Mouse (Mus musculus) midbrain, embryonic 16.5 days (tissue): ENCODE results near the gene Gsx1. TPM values are rescaled to one million over a fixed set of nuclear protein-coding genes. Genes with fewer than 3 reads are reported as not detected.

Experiments used
- ATAC-seq: fragments of 200-750 bp; cut with Nextera tagmentation; 2 replicates; pipeline ENCODE4 v1.8.0; 2017; ENCODE audit warnings: moderate TSS enrichment
- H3K27ac ChIP-seq: fragments of 300-500 bp; sonication (generic); 2 replicates; pipeline ENCODE4 v1.5.1; 2014; ENCODE audit warnings: mild to moderate bottlenecking, low read length, mixed read lengths
- H3K27me3 ChIP-seq: fragments of 300-500 bp; sonication (generic); 2 replicates; pipeline ENCODE4 v1.6.1; 2014; ENCODE audit warnings: low read depth, low read length, mixed read lengths; ENCODE audit not compliant: control insufficient read depth, insufficient read depth
- H3K36me3 ChIP-seq: fragments of 300-500 bp; sonication (generic); 2 replicates; pipeline ENCODE4 v1.6.1; 2014; ENCODE audit warnings: mild to moderate bottlenecking, low read length, moderate library complexity, mixed read lengths; ENCODE audit not compliant: control insufficient read depth, insufficient read depth
- H3K4me1 ChIP-seq: fragments of 300-500 bp; sonication (generic); 2 replicates; pipeline ENCODE4 v1.6.1; 2014; ENCODE audit warnings: mild to moderate bottlenecking, low read length, mixed read lengths; ENCODE audit not compliant: control insufficient read depth, insufficient read depth
- H3K4me2 ChIP-seq: fragments of 300-500 bp; sonication (generic); 2 replicates; pipeline ENCODE4 v1.6.1; 2014; ENCODE audit warnings: mild to moderate bottlenecking, low read length, mixed read lengths
- H3K4me3 ChIP-seq: fragments of 300-500 bp; sonication (generic); 2 replicates; pipeline ENCODE4 v1.5.1; 2014; ENCODE audit warnings: low read depth, mild to moderate bottlenecking, low read length, moderate library complexity, mixed read lengths
- H3K9ac ChIP-seq: fragments of 300-500 bp; sonication (generic); 2 replicates; pipeline ENCODE4 v1.6.1; 2014; ENCODE audit warnings: low read depth, low read length, mixed read lengths
- H3K9me3 ChIP-seq: fragments of 300-500 bp; sonication (generic); replicated peaks from 2 replicates; pipeline ENCODE4 v1.6.1; 2014; ENCODE audit warnings: mild to moderate bottlenecking, low read length, mixed read lengths; ENCODE audit not compliant: control insufficient read depth, poor library complexity, severe bottlenecking
- WGBS: fragments of 180-500 bp; shearing (Covaris S2); extraction: QIAGEN DNeasy Blood & Tissue Kit; methylation state at CpG from one replicate; pipeline ENCODE4 v1.1.7; 2014; 5-methylcytosine and 5-hydroxymethylcytosine counted together
- polyA plus RNA-seq: library from polyadenylated mRNA; unstranded; fragments of >200 nt; fragmentation: Nextera tagmentation; extraction: Ambion mirVana; gene quantifications from 2 replicates; pipeline ENCODE4 v1.2.1, GENCODE M21; 2015

Gsx1 gene
- polyA plus RNA-seq, 1 experiment from 2014 or later = 2.2 TPM

- Histone ChIP-seq H3K27ac (no peak overlapping the region), H3K27me3 (peaks cover 67% of the 10 kb centered on the region), H3K4me3 (no peak overlapping the region), H3K9me3 (no peaks in the 10 kb centered on the region), H3K36me3 (no peaks in the 10 kb centered on the region), H3K4me2 (0 out of 2 replicates have a peak overlapping the region, but pooled peaks have one; percentile 9), H3K9ac (no peak overlapping the region), H3K4me1 (peaks cover 26% of the 10 kb centered on the region)
- no peak for ATAC-seq
- WGBS = 3% methylated on average over 7 of the region's 7 CpGs
These were observed 2.4 kb downstream of the Gsx1 start for GRCm38 (mm10) chr5:147190885-147191284.

- no peak overlapping the region for H3K27ac ChIP-seq
- no peak overlapping the region for H3K4me2 ChIP-seq
- no peak overlapping the region for H3K4me3 ChIP-seq
- no peaks in the 10 kb centered on the region for H3K9me3 ChIP-seq
- H3K9ac ChIP-seq = no peak overlapping the region
- peaks cover 73% of the 10 kb centered on the region for H3K27me3 ChIP-seq
- 4% methylated on average over 24 of the region's 24 CpGs for WGBS
- no peak for ATAC-seq
- peaks cover 20% of the 10 kb centered on the region for H3K4me1 ChIP-seq
- H3K36me3 ChIP-seq = no peaks in the 10 kb centered on the region
These were observed 3.5 kb downstream of the Gsx1 start for GRCm38 (mm10) chr5:147191801-147192575.

- Histone ChIP-seq H3K4me1 (peaks cover 15% of the 10 kb centered on the region), H3K9ac (no peak overlapping the region), H3K27ac (no peak overlapping the region), H3K9me3 (no peaks in the 10 kb centered on the region), H3K36me3 (no peaks in the 10 kb centered on the region), H3K4me2 (no peak overlapping the region), H3K4me3 (no peak overlapping the region), H3K27me3 (peaks cover 78% of the 10 kb centered on the region)
- ATAC-seq = no peak
- WGBS = 2% methylated on average over 9 of the region's 9 CpGs
These were observed 4.1 kb downstream of the Gsx1 start for GRCm38 (mm10) chr5:147192576-147192960.

- peaks cover 9% of the 10 kb centered on the region for H3K4me1 ChIP-seq
- H3K4me3 ChIP-seq = no peak overlapping the region
- H3K27ac ChIP-seq = no peak overlapping the region
- H3K36me3 ChIP-seq = no peaks in the 10 kb centered on the region
- H3K27me3 ChIP-seq = no peaks in the 10 kb centered on the region
- WGBS = 6% methylated on average over 6 of the region's 6 CpGs
- 0 out of 2 replicates have a peak overlapping the region, but pooled peaks have one; percentile 19 for H3K4me2 ChIP-seq
- no peaks in the 10 kb centered on the region; the same call in 1 of the 2 replicates for H3K9me3 ChIP-seq
- H3K9ac ChIP-seq = no peak overlapping the region
- ATAC-seq = no peak
These were observed 16.4 kb downstream of the Gsx1 start for GRCm38 (mm10) chr5:147204905-147205304.

DNA sequence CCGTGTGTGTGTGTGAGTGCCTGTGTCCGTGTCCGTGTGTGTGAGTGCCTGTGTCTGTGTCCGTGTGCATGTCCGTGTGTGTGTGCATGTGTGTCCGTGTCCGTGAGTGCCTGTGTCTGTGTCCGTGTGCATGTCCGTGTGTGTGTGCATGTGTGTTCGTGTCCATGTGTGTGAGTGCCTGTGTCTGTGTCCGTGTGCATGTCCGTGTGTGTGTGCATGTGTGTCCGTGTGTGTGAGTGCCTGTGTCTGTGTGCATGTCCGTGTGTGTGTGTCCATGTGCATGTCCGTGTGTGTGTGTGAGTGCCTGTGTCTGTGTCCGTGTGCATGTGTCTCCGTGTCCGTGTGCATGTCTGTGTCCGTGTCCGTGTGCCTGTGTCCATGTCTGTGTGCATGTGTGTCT, 19.4 kb downstream of the Gsx1 start:
- Histone ChIP-seq H3K36me3 (no peaks in the 10 kb centered on the region), H3K4me2 (no peak overlapping the region), H3K27ac (no peak overlapping the region), H3K4me1 (peaks cover 9% of the 10 kb centered on the region), H3K9ac (no peak overlapping the region), H3K27me3 (no peaks in the 10 kb centered on the region; the same call in 1 of the 2 replicates), H3K4me3 (no peak overlapping the region), H3K9me3 (no peaks in the 10 kb centered on the region; the same call in 1 of the 2 replicates)
- ATAC-seq = no peak
- WGBS = 95% methylated on average over 20 of the region's 20 CpGs

- H3K4me3 ChIP-seq = no peak overlapping the region
- no peak for ATAC-seq
- H3K4me1 ChIP-seq = peaks cover 9% of the 10 kb centered on the region
- H3K9ac ChIP-seq = no peak overlapping the region
- no peaks in the 10 kb centered on the region; the same call in 1 of the 2 replicates for H3K27me3 ChIP-seq
- no peaks in the 10 kb centered on the region for H3K36me3 ChIP-seq
- H3K27ac ChIP-seq = no peak overlapping the region
- no peaks in the 10 kb centered on the region; the same call in 1 of the 2 replicates for H3K9me3 ChIP-seq
- H3K4me2 ChIP-seq = no peak overlapping the region
- WGBS = 73% methylated on average over 2 of the region's 2 CpGs
These were observed 20.0 kb downstream of the Gsx1 start for GRCm38 (mm10) chr5:147208471-147208870.

- no peaks in the 10 kb centered on the region for H3K36me3 ChIP-seq
- H3K27me3 ChIP-seq = peaks cover 48% of the 10 kb centered on the region
- no peak overlapping the region for H3K4me2 ChIP-seq
- 17% methylated on average over 25 of the region's 25 CpGs for WGBS
- no peak overlapping the region for H3K4me3 ChIP-seq
- no peak overlapping the region for H3K27ac ChIP-seq
- no peaks in the 10 kb centered on the region for H3K9me3 ChIP-seq
- H3K4me1 ChIP-seq = no peaks in the 10 kb centered on the region
- no peak overlapping the region for H3K9ac ChIP-seq
- peak; percentile 80 for ATAC-seq
These were observed 39.0 kb downstream of the Gsx1 start for GRCm38 (mm10) chr5:147227354-147228112.

DNA sequence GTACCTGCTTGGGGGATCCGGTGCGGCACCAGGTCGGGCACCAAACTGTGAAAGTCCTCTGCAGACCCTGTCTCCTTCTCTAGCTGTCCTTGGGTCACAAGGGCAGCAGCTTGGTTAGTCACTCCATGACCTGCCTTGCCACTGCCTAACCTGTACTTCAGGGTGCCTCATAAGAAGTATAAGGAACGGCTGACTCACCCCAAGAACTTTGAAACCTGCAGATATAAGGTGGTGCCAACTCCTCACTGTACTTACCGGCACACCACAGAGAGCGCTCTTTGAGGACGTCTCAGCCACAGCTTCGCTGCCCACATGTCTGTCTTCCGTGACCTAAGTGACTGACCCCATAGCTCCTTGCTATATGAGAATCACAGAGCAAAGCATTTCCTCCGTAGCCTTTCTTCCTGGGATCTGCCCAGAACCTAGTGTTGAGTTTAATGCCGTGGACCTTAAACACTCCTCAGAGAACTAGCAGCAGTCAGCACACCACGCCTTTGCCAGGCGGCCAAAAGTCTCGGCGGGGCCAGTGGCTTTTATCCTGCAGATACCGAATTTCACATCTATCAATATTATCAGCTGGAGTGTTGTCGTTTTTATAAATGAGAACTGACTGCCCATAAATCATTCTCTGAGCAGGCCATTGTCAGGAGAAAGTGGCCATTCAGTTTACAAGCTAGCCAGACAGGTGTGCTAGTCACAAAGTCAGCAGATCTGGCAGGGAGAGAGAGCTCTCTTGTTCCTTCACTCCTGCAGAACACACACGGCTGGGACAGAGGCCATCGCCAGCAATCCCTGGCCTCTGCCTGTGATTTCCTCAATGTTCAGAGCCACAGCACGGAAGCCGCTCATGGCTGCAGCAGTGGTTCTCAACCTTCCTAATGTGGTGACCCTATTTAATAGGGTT, 47.2 kb downstream of the Gsx1 start:
- no peak overlapping the region for H3K4me2 ChIP-seq
- no peaks in the 10 kb centered on the region for H3K36me3 ChIP-seq
- no peaks in the 10 kb centered on the region for H3K4me1 ChIP-seq
- no peak overlapping the region for H3K9ac ChIP-seq
- no peak for ATAC-seq
- H3K27ac ChIP-seq = no peak overlapping the region
- H3K9me3 ChIP-seq = no peaks in the 10 kb centered on the region
- no peak overlapping the region for H3K4me3 ChIP-seq
- 87% methylated on average over 21 of the region's 21 CpGs for WGBS
- H3K27me3 ChIP-seq = no peaks in the 10 kb centered on the region
